Mouse (Mus musculus) lung, postnatal 0 days (tissue): Measurements from ENCODE around the gene Myo18b.

Experiments used
- CTCF ChIP-seq: IDR thresholded peaks from 2 replicates; pipeline ENCODE4 v1.5.1; 2016; ENCODE audit warnings: antibody characterized with exemption, mild to moderate bottlenecking
- EP300 ChIP-seq: IDR thresholded peaks from 2 replicates; pipeline ENCODE4 v1.6.1; 2016; ENCODE audit warnings: antibody characterized with exemption, mild to moderate bottlenecking, control low read depth

DNA sequence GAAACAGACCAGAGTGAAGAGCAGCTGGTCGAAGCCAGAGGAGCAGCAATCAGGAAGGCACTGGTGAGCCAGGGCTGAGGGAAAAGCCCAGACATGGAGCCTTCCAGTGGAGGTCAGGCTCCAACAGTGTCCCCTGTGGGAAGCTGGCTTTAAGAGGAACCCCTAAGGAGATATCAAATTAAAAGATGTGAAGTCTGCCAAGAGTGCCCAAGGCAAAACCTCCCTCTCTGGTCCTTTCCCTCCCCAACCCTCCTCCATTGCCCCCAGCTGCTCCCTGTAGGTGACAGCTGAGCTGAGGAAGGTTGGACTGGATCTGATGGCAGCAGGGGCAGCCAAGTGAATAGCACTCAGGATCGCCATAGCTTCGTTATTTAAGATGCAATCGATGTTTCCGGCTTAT lies 161.1 kb downstream of the Myo18b start:
- TF ChIP-seq CTCF (no peak), EP300 (no peak)
